Mouse (Mus musculus): ENCODE measurements around the gene Olfr695. TPM values are rescaled to one million over a fixed set of nuclear protein-coding genes. Genes with fewer than 3 reads are reported as not detected.
"Not testable (repeated sequence)": the region's sequence is repeated elsewhere in the genome, so short reads cannot be mapped to it uniquely, and the experiment has no call there.

Gene Olfr695
- polyA plus RNA-seq, 1 experiment from 2014 or later, result not detected

GRCm38 (mm10) chr7:106711463-106711862, 4.7 kb downstream of the Olfr695 start:
- DNase-seq (ENCODE audit: low spot score) (no peak), ATAC-seq (replicated peaks; ENCODE audit: low FRiP score, low TSS enrichment, low read depth) (no peak)
- Histone ChIP-seq H3K36me3 (ENCODE audit: control insufficient read depth, insufficient read depth, low read length) (no peaks in the 10 kb centered on the region), H3K9me3 (ENCODE audit: control insufficient read depth, low read length) (no peaks in the 10 kb centered on the region), H3K9ac (ENCODE audit: low read length) (no peak overlapping the region), H3K27me3 (replicated peaks; ENCODE audit: control insufficient read depth, insufficient read depth, low read length) (no peaks in the 10 kb centered on the region), H3K4me3 (ENCODE audit: low read depth, low read length) (no peak overlapping the region), H3K4me2 (ENCODE audit: low read length) (no peak overlapping the region), H3K27ac (ENCODE audit: low read depth) (no peak overlapping the region), H3K4me1 (replicated peaks; ENCODE audit: control insufficient read depth, insufficient read depth, low read length) (no peaks in the 10 kb centered on the region)
- 88% methylated on average over 6 of the region's 6 CpGs for WGBS

GRCm38 (mm10) chr7:106707705-106708104, 8.5 kb downstream of the Olfr695 start:
- H3K36me3 ChIP-seq (ENCODE audit: control insufficient read depth, insufficient read depth, low read length); H3K4me2 ChIP-seq (ENCODE audit: low read length); H3K9ac ChIP-seq (ENCODE audit: low read length); H3K4me3 ChIP-seq (ENCODE audit: low read depth, low read length); H3K4me1 ChIP-seq (replicated peaks; ENCODE audit: control insufficient read depth, insufficient read depth, low read length); H3K27ac ChIP-seq (ENCODE audit: low read depth); DNase-seq (ENCODE audit: low spot score); ATAC-seq (replicated peaks; ENCODE audit: low FRiP score, low TSS enrichment, low read depth); H3K9me3 ChIP-seq (ENCODE audit: control insufficient read depth, low read length); H3K27me3 ChIP-seq (replicated peaks; ENCODE audit: control insufficient read depth, insufficient read depth, low read length): not testable (repeated sequence)
- 93% methylated on average over 10 of the region's 10 CpGs for WGBS

GRCm38 (mm10) chr7:106696891-106697290, 19.3 kb downstream of the Olfr695 start:
- Histone ChIP-seq H3K27ac (ENCODE audit: low read depth) (no peak overlapping the region), H3K27me3 (replicated peaks; ENCODE audit: control insufficient read depth, insufficient read depth, low read length) (no peaks in the 10 kb centered on the region), H3K4me2 (ENCODE audit: low read length) (no peak overlapping the region), H3K36me3 (ENCODE audit: control insufficient read depth, insufficient read depth, low read length) (no peaks in the 10 kb centered on the region), H3K9ac (ENCODE audit: low read length) (no peak overlapping the region), H3K4me1 (replicated peaks; ENCODE audit: control insufficient read depth, insufficient read depth, low read length) (no peaks in the 10 kb centered on the region), H3K4me3 (ENCODE audit: low read depth, low read length) (no peak overlapping the region), H3K9me3 (ENCODE audit: control insufficient read depth, low read length) (no peaks in the 10 kb centered on the region)
- WGBS, result 78% methylated on average over 1 of the region's 1 CpGs
- ATAC-seq (replicated peaks; ENCODE audit: low FRiP score, low TSS enrichment, low read depth), result no peak
- DNase-seq (ENCODE audit: low spot score), result no peak

- H3K27ac ChIP-seq (ENCODE audit: low read depth), result no peak overlapping the region
- no peaks in the 10 kb centered on the region for H3K9me3 ChIP-seq (ENCODE audit: control insufficient read depth, low read length)
- no peak overlapping the region for H3K4me2 ChIP-seq (ENCODE audit: low read length)
- WGBS, result 84% methylated on average over 3 of the region's 3 CpGs
- H3K36me3 ChIP-seq (ENCODE audit: control insufficient read depth, insufficient read depth, low read length), result no peaks in the 10 kb centered on the region
- no peak overlapping the region for H3K9ac ChIP-seq (ENCODE audit: low read length)
- no peak overlapping the region for H3K4me3 ChIP-seq (ENCODE audit: low read depth, low read length)
- no peak for DNase-seq (ENCODE audit: low spot score)
- ATAC-seq (replicated peaks; ENCODE audit: low FRiP score, low TSS enrichment, low read depth), result no peak
- no peaks in the 10 kb centered on the region for H3K27me3 ChIP-seq (replicated peaks; ENCODE audit: control insufficient read depth, insufficient read depth, low read length)
- H3K4me1 ChIP-seq (replicated peaks; ENCODE audit: control insufficient read depth, insufficient read depth, low read length), result no peaks in the 10 kb centered on the region
These were observed 23.2 kb downstream of the Olfr695 start for GRCm38 (mm10) chr7:106692976-106693375.

GRCm38 (mm10) chr7:106691714-106692113, 24.5 kb downstream of the Olfr695 start, which contains the start of gene Olfr694:
Olfr694 (minus strand) TSS chr7:106691814.
- no peaks in the 10 kb centered on the region for H3K4me1 ChIP-seq (replicated peaks; ENCODE audit: control insufficient read depth, insufficient read depth, low read length)
- no peaks in the 10 kb centered on the region for H3K27me3 ChIP-seq (replicated peaks; ENCODE audit: control insufficient read depth, insufficient read depth, low read length)
- no peaks in the 10 kb centered on the region for H3K36me3 ChIP-seq (ENCODE audit: control insufficient read depth, insufficient read depth, low read length)
- no peak within 1 kb of the TSS for H3K9ac ChIP-seq (ENCODE audit: low read length)
- WGBS, result 87% methylated on average over 1 of the region's 1 CpGs
- H3K27ac ChIP-seq (ENCODE audit: low read depth), result no peak within 1 kb of the TSS
- H3K9me3 ChIP-seq (ENCODE audit: control insufficient read depth, low read length), result no peaks in the 10 kb centered on the region
- ATAC-seq (replicated peaks; ENCODE audit: low FRiP score, low TSS enrichment, low read depth) (no peak), DNase-seq (ENCODE audit: low spot score) (no peak)
- no peak within 1 kb of the TSS for H3K4me2 ChIP-seq (ENCODE audit: low read length)
- H3K4me3 ChIP-seq (ENCODE audit: low read depth, low read length), result no peak within 1 kb of the TSS

- no peak overlapping the region for H3K27ac ChIP-seq (ENCODE audit: low read depth)
- H3K36me3 ChIP-seq (ENCODE audit: control insufficient read depth, insufficient read depth, low read length), result no peaks in the 10 kb centered on the region
- WGBS, result 79% methylated on average over 2 of the region's 2 CpGs
- H3K4me3 ChIP-seq (ENCODE audit: low read depth, low read length), result no peak overlapping the region
- H3K9me3 ChIP-seq (ENCODE audit: control insufficient read depth, low read length), result no peaks in the 10 kb centered on the region
- no peak overlapping the region for H3K9ac ChIP-seq (ENCODE audit: low read length)
- no peaks in the 10 kb centered on the region for H3K4me1 ChIP-seq (replicated peaks; ENCODE audit: control insufficient read depth, insufficient read depth, low read length)
- DNase-seq (ENCODE audit: low spot score) (no peak), ATAC-seq (replicated peaks; ENCODE audit: low FRiP score, low TSS enrichment, low read depth) (no peak)
- no peaks in the 10 kb centered on the region for H3K27me3 ChIP-seq (replicated peaks; ENCODE audit: control insufficient read depth, insufficient read depth, low read length)
- H3K4me2 ChIP-seq (ENCODE audit: low read length), result no peak overlapping the region
These were observed 30.8 kb downstream of the Olfr695 start for GRCm38 (mm10) chr7:106685382-106685781.

- Histone ChIP-seq H3K4me2 (ENCODE audit: low read length) (no peak within 1 kb of the TSS), H3K9me3 (ENCODE audit: control insufficient read depth, low read length) (no peaks in the 10 kb centered on the region), H3K27ac (ENCODE audit: low read depth) (no peak within 1 kb of the TSS), H3K4me1 (replicated peaks; ENCODE audit: control insufficient read depth, insufficient read depth, low read length) (no peaks in the 10 kb centered on the region), H3K9ac (ENCODE audit: low read length) (no peak within 1 kb of the TSS), H3K27me3 (replicated peaks; ENCODE audit: control insufficient read depth, insufficient read depth, low read length) (no peaks in the 10 kb centered on the region), H3K36me3 (ENCODE audit: control insufficient read depth, insufficient read depth, low read length) (no peaks in the 10 kb centered on the region), H3K4me3 (ENCODE audit: low read depth, low read length) (no peak within 1 kb of the TSS)
- DNase-seq (ENCODE audit: low spot score) (no peak), ATAC-seq (replicated peaks; ENCODE audit: low FRiP score, low TSS enrichment, low read depth) (no peak)
These were observed 35.7 kb downstream of the Olfr695 start, which contains the start of gene Olfr693 for GRCm38 (mm10) chr7:106680484-106680883. Olfr693 (minus strand) TSS chr7:106680584.

Other genes starting within 250 kb of the Olfr695 start
- not detected in 2 replicates for gene Olfr693, start 35.8 kb downstream of the Olfr695 start, polyA plus RNA-seq (2014; fragmentation: Nextera tagmentation; extraction: Ambion mirVana)
- not detected in 2 replicates for gene Olfr694, start 24.6 kb downstream of the Olfr695 start, polyA plus RNA-seq (2014; fragmentation: Nextera tagmentation; extraction: Ambion mirVana)
- not detected in 2 replicates for gene Olfr697, start 26.0 kb upstream of the Olfr695 start, polyA plus RNA-seq (2014; fragmentation: Nextera tagmentation; extraction: Ambion mirVana)
- not detected in 2 replicates for gene Olfr698, start 39.0 kb upstream of the Olfr695 start, polyA plus RNA-seq (2014; fragmentation: Nextera tagmentation; extraction: Ambion mirVana)
- not detected in 2 replicates for gene Olfr699, start 76.8 kb upstream of the Olfr695 start, polyA plus RNA-seq (2014; fragmentation: Nextera tagmentation; extraction: Ambion mirVana)
- gene Olfr700, start 92.4 kb upstream of the Olfr695 start, polyA plus RNA-seq (2014; fragmentation: Nextera tagmentation; extraction: Ambion mirVana), result not detected in 2 replicates
- not detected in 2 replicates for gene Olfr701, start 97.7 kb upstream of the Olfr695 start, polyA plus RNA-seq (2014; fragmentation: Nextera tagmentation; extraction: Ambion mirVana)
- not detected in 2 replicates for gene Olfr702, start 117.5 kb upstream of the Olfr695 start, polyA plus RNA-seq (2014; fragmentation: Nextera tagmentation; extraction: Ambion mirVana)
- not detected in 2 replicates for gene Olfr703, start 127.0 kb upstream of the Olfr695 start, polyA plus RNA-seq (2014; fragmentation: Nextera tagmentation; extraction: Ambion mirVana)
- not detected in 2 replicates for gene Olfr704, start 146.8 kb upstream of the Olfr695 start, polyA plus RNA-seq (2014; fragmentation: Nextera tagmentation; extraction: Ambion mirVana)
- not detected in 2 replicates for gene Olfr705, start 160.5 kb upstream of the Olfr695 start, polyA plus RNA-seq (2014; fragmentation: Nextera tagmentation; extraction: Ambion mirVana)
- not detected in 2 replicates for gene Olfr706, start 171.8 kb upstream of the Olfr695 start, polyA plus RNA-seq (2014; fragmentation: Nextera tagmentation; extraction: Ambion mirVana)
- not detected in 2 replicates for gene Olfr707, start 184.8 kb upstream of the Olfr695 start, polyA plus RNA-seq (2014; fragmentation: Nextera tagmentation; extraction: Ambion mirVana)
- gene Olfr1532-ps1, start 191.6 kb upstream of the Olfr695 start, polyA plus RNA-seq (2014; fragmentation: Nextera tagmentation; extraction: Ambion mirVana), result not detected in 2 replicates
- gene Olfr709-ps1, start 215.8 kb upstream of the Olfr695 start, polyA plus RNA-seq (2014; fragmentation: Nextera tagmentation; extraction: Ambion mirVana), result not detected in 2 replicates
- not detected in 2 replicates for gene Olfr710, start 231.9 kb upstream of the Olfr695 start, polyA plus RNA-seq (2014; fragmentation: Nextera tagmentation; extraction: Ambion mirVana)
- not detected in 2 replicates for gene Olfr6, start 247.5 kb upstream of the Olfr695 start, polyA plus RNA-seq (2014; fragmentation: Nextera tagmentation; extraction: Ambion mirVana)

Measured in intestine, embryonic 14.5 days (tissue).